Mouse (Mus musculus) A20 (cell line): ENCODE measurements around the gene Gm28051.

ENCODE experiments used
- DNase-seq: peaks from one replicate; pipeline ENCODE4 v3.0.0-alpha.2; 2011; ENCODE audit warnings: low read depth, low spot score

Gm28051 gene

DNA sequence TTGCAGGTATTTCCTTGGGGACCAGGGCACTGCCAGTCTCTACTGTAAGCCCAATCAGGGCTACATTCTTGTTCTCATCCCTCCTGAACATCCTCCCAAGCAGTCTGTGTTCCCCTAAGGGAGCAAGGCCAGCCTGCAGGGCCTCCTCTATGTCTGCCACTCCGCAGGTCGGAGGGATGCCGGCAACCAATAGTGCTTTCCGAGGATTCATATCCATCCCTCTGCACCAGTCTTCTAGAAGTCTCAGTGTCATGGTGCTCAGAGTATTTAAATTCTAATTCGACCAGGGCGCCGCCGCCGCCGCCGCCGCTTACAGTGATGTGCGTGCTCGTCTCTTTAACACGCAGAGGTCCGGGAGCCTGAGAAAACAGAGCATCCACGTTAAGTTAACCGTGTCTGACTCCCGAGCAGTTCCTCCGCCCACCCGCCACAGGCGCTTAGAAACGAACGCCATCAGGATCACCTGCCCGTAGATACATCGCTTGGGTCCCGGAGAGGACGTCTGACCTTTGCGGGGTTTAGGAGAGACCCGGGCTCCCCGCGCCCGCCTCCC, 14.5 kb downstream of the Gm28051 start:
- no peak for DNase-seq

DNA sequence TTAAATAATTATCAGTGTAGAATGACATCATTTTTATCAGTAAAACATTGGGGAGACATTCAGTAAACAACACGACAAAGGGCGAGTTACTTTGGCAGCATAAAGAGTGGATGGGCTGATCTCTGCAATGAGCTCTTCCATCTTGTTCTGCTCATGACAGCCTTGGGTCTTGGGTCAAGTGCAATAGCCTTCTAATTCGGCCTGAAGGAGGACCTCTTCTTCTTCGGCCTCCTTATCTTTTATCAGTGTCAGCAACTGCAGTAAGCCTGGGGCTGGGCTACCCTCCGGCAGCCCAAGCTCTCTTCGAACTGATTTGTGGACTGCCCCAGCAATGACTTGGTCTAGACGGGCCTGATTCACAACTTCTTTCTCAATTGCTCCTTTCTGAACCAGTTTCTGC, 15.5 kb downstream of the Gm28051 start:
- DNase-seq, result no peak

DNA sequence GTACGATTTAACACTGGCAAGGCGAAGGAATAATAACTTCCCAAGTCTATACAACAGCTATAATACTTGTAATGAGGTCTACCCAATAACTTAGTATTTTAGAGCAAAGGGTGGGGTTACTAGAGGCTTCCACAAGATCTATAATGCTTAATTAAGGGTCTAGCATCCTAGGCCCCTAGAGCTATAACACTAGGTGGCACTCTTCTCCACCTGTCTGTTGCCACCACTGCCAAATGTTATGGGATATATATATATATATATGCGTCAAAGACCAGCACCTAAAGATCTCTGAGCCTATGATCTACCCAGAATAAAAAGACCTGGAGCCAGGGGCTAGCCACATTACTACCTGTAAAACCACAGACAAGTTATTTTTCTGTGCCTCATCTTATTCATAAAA, 17.3 kb downstream of the Gm28051 start:
- DNase-seq, result peak; percentile 47

DNA sequence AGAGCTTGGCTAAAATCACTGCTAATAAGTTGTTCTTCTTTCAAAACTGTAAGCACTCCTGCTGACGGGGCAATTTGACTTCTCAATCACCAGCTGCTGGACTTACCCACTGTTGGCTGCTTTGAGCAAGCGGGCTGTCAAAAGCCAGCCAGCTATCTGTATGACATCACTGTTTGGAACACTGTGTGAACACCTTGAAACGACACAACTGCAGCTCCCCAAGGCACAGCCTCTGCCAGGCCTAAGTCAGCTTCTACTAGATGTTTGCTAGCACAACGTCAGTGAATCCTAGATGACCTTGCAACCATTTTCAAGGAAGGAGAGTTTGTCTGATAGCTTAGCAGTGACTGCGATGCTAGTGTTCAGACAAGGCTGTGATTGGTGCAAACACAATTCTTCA, 18.5 kb downstream of the Gm28051 start:
- DNase-seq, result no peak

DNA sequence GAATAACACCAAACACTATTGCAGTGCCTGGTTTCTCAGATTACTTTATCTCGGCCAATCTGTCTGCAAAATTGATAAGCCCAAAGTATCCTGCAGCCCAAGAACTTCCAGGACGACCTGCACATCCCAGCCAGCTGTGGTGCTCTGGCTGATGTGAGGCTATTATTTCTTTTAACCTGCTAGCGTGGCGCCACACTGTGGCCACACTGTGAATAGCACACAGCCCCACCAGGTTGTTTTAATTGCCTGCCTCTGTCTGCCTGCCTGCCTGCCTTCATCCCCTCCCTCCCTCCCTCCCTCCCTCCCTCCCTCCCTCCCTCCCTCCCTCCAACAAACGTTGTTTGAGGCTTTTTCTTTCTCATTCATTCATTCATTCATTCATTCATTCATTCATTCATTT, 24.2 kb downstream of the Gm28051 start:
- DNase-seq, result peak; percentile 63

DNA sequence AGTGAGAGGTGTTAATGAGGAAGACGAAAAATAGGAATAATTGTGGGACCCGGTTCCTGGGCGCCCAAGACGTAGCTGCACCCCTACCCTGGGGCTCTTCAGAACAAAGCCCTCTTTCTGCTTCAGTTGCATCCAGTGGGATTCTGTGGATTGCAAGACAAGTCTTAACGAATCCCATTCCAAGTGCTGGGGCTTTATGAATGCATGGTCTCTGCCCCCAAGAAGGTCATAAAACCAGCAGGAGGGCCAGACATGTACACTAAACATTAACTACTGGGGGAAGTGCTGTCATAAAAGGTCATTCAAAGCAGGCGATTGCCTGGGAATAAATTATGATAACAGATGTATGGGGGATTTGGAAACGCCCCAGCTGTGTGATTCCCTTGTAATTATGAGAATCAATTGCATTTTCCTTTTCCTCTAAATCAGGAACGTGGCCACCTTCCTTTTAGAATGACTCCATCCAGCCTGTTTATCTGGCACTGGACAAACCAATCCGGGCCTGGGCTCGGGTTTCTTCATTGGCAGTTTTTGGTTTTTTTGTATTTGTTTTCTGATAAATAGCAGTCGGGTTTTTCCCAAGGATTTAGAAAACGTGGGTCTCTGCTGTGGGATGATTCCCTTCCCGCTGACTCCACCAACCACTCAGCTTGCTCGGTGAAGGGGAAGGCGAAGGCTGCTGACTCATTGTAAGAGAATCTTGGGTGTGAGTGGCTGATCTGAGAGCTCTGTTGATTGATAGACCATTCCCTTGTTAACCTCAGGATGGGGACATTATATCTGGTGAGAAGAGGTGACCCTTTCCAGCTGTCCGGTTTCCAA, 26.6 kb downstream of the Gm28051 start:
- DNase-seq, result no peak

DNA sequence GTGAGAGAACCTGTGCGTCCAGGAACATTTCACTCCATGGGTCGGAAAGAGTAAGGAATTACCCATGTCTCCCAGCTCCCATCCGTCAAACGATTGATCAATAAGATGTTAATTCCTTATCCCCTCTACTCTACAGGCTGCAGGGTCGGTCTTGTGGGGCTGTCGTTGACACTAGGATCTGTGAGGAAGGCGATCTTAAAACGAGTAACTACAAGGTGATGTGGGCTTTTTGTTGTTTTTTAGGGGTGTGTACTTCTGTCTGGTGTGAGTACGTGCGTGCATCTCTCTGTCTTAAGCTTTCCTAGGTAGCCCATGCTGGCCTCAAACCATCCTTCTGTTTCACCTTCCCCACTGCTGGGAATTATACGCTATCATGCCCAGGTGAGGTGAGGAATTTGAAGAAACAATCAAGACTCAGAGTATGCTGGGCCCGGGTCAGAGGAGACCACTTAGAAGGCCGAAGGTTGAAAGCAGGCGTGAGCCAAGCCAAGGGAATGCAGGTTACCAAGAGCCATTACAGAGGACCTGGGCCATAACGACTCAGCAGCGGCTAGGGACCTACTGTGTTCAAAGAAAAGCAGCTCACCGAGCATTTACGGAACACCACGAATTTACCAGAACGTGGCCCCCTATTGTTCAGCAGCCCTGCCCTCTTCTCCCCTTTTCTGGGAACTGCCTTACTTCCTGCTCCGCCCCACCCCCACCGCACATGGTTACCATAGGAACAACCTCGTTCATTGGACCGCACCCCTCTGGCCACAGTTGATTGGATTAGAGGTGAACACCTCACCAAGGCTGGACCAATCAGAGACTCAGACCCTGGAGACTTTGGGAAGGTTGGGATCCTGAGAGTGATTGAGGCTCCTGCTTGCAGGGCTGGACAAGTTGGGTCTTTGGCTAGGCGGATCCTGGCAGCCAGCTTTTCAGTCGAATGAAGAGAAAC, 27.4 kb downstream of the Gm28051 start:
- DNase-seq, result no peak

DNA sequence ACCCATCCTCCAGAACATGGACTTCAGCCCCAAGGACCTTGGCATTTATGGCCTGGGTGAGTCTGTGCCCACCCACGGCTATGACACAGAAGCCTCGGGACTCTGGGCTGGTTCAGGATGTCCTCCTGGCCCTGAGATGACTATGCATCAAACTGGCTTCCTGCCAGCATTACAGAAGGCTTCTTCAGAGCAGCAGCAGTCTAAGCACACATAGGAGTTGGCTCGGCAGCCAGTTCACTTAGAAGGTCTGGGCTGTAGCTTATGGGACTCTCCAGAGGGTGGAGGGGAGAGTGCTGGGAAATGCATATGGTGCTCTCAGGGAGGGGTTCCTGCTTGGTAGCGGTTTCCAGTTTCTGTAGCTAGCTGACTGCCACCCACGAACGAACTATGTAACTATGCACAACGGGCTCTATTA, 31.8 kb downstream of the Gm28051 start:
- DNase-seq, result no peak

DNA sequence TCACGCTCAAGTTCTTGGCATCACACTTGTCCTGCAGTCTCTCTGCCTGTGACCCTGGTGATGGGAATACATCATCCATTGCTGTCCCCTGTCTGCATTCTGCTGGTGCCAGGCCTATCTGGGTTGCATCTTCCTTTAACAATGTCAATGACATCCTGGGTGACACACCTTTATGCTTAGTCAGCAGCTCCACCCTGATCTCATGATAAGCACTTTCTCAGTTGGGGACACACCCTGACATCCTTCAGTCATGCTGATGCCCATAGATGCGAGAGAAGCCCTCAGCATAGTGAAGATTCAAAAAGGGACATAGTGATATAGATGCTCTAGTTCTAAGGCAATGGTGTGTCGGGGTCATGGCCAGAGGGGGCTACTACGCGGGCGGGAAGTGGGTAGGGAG, 32.4 kb downstream of the Gm28051 start:
- DNase-seq, result no peak

DNA sequence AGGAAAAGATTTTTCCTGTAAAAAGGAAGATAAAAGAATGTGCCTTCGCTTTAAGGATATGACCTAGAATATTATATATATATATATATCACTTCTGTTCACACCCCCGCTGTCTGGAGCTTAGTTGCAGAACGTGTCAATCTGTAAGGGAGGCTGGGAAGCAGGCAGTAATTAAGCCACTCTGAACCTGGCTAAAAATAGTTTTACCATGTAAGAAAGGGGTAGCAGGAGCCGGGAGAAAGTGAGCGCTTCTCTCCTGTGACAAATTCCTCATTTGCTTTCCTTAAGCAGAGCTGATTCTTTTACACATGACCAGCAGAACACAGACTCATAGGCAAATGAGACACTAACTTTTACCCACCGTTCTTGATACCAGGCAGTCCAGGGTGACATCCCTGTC, 33.7 kb downstream of the Gm28051 start:
- DNase-seq, result no peak

DNA sequence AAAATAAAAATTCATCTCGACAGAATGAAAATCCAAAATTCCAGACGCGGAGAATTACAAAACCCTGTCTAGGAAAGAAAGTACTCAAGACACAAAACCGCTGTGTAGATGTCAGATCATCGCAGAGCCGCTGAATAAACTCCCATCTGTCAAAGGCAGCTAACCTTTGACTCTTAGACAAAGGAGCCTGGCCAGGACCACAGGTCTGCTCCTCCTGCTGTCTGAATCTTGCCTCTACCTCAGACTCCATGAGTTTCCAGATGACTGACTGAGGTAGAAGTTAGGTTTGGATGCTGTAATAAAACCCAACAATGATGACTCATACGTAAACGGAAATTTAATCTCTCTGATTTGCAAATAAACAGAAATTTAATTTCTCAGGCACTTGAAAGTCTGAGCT, 34.6 kb downstream of the Gm28051 start:
- no peak for DNase-seq

DNA sequence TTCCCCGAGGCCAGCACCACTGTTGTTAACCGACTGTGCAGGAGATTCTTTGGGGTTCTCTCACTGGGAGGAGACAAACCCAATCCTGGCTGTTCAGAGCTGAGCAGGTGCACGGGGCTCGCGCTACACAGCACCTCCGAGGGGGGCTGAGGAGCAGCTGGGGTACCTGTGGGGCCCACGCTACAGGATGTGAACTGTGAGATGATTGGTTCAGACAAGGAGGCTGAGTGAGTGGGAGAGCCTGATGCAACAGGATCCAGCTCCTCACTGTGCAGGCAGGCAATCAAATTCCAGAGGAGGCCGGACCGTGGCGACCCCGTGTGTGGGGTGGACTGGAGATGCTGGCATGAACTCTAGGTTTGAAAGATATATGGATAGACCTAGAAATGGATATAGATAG, 35.1 kb downstream of the Gm28051 start:
- DNase-seq, result no peak

DNA sequence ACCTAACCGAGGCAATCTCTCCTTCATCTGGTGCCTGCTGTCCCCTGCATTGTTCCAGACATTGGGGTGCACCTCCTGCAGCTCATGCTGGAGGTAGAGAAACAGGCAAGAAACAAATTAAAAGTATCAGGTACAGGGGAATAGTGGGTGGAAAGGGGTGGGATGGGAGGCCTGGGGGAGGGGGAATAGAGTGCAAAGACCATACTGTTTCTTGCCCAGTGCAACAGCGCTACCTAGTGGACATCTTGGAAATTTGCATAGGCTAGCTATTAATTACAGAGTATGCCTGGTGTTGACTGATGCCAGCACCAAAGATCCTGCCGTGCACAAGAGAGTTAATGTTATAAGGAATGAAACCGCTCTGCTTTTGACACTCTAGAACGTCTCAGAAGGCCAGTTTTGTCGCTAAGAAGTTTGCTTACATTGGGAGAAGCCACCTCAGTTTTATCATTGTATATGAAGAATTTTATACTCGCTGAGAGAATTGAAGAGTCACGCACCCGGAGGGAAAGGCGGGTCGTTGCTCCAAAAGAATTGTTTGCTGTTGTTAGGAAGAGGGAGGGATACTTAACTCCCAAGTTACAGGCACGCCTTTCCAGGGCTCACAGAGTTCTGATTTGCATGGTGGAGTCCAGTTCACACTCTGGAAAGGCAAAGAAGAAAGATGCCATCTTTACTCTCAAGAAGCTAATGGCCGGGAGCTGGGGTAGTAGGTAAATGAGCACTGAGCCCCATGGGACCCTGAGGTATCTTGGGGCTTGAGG, 37.8 kb downstream of the Gm28051 start:
- peak; percentile 58 for DNase-seq

DNA sequence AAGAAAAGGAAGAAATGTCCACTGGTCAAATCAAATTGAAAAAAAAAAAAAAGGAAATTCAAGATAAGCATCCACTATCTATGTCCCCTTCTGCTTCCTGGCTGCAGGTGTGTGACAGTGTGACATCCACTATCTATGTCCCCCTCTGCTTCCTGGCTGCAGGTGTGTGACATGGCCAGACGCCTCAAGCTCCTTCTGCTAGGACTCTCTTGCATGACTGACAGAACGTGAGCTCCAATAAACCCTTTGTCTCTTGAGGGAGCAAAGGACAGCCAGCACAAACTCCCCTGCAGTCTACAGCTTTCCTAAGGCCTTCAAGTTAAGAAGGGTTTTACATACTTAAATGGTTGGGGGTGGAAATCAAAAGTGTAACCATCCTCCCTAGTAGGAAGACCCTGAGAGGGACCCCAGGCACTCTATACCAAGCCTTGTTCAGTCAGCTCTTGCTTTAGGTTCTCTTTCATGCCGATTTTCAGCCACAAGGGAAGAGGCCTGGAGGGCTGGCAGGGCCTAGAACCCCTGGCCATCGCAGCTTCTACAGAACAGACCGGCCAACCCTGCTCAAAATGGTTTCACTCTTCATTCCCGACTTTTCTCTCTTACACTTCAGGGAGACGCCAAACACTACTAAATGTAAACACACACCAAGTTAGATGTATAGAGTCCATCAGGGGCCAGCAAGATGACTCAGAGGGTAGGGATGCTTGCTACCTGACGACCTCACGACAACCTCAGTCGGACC, 42.7 kb downstream of the Gm28051 start:
- no peak for DNase-seq

DNA sequence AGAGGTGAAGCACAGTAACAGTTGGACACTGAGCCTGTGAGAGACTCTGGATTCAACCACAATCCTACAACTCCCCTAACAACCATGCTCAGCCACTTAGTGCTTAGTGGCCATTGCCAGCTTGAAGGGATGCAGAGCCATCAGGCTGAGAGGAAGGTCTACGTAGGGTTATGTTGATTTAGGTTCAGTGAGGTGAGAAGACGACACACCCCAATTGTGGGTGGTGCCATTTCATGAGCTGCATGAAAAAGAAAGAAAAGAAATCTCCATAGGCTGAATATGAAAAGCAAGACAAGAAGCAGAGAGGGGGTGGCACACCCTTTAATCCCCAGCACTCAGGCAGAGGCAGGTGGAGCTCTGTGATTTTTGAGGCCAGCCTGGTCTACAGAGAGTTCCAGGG, 43.4 kb downstream of the Gm28051 start:
- DNase-seq, result no peak

DNA sequence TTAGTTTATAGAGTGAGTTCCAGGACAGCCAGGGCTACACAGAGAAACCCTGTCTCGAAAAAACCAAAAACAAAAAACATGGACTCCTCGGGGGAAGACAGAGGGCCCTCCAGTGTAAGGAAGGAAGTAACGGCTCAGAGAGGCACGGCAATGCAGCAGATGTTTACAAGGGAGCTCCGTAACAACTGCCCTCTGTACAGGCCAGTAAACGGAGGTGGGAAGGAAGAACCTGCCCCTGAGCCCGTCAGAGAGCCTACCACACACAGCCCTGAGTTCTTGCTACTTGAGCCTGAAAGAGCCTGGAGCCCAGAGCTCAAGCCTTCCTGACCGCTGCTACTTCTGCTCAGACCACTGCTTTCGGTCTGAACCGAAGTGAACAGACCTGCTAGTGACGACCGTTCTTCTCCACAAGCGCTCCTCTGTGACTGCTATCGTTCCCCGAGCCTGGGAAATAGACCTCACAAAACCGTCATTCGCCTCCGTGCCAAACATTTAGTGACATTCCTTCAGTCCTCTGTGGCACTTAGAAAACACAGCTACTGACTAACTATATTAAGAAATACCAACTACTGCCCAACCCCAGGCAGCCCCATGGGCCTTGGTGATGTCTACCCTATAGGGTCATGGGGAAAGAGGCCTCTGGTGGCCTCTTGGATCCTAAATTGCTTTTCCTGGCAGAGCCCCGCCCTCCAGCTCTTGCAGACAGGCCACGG, 44.3 kb downstream of the Gm28051 start:
- DNase-seq, result no peak

DNA sequence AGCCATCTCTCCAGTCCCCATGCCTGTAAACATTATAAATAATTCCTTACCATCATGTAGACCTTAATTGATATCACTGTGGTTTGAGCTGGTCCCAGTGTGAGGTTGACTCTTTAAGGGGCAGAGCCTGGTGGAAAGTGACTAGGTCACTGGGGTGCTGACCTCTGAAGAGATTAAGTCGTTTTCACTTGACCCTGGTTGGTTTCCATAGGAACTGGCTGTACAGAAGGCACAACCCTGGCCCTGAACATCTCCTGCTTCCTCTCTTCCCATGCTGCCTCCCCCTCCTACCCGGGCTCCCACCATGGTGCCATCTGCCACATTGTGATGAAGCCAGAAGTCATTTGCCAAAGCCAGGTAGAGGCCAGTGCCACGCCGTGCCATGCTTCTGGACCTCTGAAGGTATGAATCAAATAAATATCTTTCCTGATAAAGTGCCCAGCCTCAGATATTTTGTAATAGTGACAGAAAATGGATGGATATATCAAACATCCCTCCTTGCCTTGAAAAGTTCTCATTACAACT, 46.7 kb downstream of the Gm28051 start:
- DNase-seq, result no peak

DNA sequence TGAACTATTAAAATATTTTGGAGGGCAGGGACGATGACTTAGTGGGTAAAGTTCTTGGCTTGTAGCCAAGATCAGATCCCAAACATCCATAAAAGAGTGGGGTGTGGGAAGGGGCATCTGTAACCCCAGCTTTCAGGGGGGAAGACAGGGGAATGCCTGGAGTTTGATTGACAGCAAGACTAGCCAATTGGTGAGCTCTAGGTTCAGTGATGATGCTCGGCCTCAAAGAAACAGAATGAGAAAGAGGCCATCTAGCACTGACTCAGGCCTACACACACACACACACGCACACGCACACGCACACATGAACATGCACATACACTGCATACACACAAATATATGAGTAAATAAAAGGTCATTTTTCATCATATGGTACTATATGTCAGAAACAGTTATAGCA, 47.7 kb downstream of the Gm28051 start:
- DNase-seq, result no peak

DNA sequence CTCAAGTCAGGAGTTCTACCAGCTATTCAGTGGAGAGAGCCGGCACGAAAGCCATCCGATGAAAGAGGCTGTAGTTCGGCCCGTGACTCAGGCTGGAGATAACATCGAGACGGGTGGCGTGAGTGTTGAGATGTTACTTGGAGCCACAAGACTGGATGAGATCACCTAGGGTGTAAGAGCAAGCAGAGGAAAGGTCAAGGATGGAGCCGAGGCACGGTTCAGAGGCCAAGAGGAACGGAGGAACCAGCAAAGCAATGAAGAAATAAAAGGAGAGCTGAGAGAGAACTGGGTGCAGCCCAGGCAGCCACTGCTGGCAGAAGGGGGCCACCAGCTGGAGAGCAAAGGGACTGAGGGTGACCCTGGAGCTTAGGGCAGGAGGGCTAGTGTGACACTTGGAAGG, 49.3 kb downstream of the Gm28051 start:
- DNase-seq, result no peak

DNA sequence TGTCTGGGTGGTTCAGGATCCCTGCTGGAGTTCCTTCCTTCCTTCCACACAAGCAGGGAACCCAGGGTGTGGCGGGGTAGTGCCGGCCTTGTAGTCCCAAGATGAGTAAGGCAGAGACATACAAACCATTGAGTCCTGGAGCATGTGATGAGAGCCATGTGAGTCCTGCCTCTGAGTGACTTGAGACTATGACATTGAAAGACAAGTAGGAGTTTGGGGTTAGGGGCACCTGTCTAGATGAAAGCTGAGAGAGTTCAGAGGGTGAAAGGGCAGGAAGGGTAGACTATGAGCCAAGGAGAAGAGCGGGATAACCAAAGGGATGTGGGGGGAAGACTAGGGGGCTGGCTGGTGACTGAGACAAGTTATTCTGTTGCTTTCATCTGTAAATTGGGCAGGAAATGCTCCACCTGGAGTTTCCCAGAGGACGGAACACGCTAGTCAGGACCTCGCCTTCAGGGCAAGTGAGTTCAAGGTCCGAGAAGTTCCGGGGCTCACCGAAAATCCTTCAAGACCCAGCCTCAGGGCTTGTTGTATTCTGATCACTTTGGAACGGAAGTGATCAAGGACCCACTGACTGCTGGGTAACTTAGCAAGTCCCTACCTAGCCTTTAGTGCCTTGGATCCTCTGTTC, 50.6 kb downstream of the Gm28051 start:
- DNase-seq, result no peak
